Mouse (Mus musculus): ENCODE measurements around the gene Sdk1.

- TF ChIP-seq CHD1 (IDR thresholded peaks at IDR 0.05; ENCODE audit: low read depth, low read length): no peak
- no peak for TF ChIP-seq JUND (IDR thresholded peaks at IDR 0.05; ENCODE audit: low read depth, low read length)
- TF ChIP-seq POLR2A (IDR thresholded peaks at IDR 0.05; ENCODE audit: control insufficient read depth in 1 of 2, insufficient read depth in 1 of 2, low read depth in 1 of 2, low read length in 2 of 2, poor library complexity in 1 of 2): no peak
- TF ChIP-seq RAD21 (IDR thresholded peaks at IDR 0.05; ENCODE audit: low read depth, low read length): no peak
- TF ChIP-seq CTCF (IDR thresholded peaks at IDR 0.05 in 2 of 3, conservative IDR thresholded peaks at IDR 0.05 in 1 of 3; ENCODE audit: control insufficient read depth in 1 of 3, insufficient read depth in 1 of 3, low read depth in 2 of 3, low read length in 3 of 3, poor library complexity in 1 of 3, severe bottlenecking in 1 of 3): no peak
- TF ChIP-seq GATA1 (IDR thresholded peaks at IDR 0.05; ENCODE audit: low read depth, low read length): no peak
- TF ChIP-seq MAX (IDR thresholded peaks at IDR 0.05; ENCODE audit: low read length): no peak
- no peak for TF ChIP-seq ZNF384 (IDR thresholded peaks at IDR 0.05; ENCODE audit: low read depth, low read length)
- TF ChIP-seq EP300 (IDR thresholded peaks at IDR 0.05; ENCODE audit: low read depth in 1 of 2, low read length in 2 of 2): no peak
- TF ChIP-seq E2F4 (IDR thresholded peaks at IDR 0.05; ENCODE audit: borderline replicate concordance, low read depth, low read length): no peak
- no peak for TF ChIP-seq KAT2A (conservative IDR thresholded peaks at IDR 0.05; ENCODE audit: low read depth, low read length)
- TF ChIP-seq TBP (IDR thresholded peaks at IDR 0.05; ENCODE audit: low read depth, low read length): no peak
- TF ChIP-seq ZMIZ1 (IDR thresholded peaks at IDR 0.05; ENCODE audit: low read depth, low read length): no peak
These were observed 655.1 kb downstream of the Sdk1 start for GRCm38 (mm10) chr5:141896402-141896801.

Measured in MEL (cell line).